Mouse (Mus musculus) midbrain, embryonic 12.5 days (tissue): ENCODE measurements around the gene Stk16. TPM values are rescaled to one million over a fixed set of nuclear protein-coding genes. Genes with fewer than 3 reads are reported as not detected.

Source experiments
- ATAC-seq: fragments of 200-750 bp; cut with Nextera tagmentation; 2 replicates; pipeline ENCODE4 v1.8.0; 2017; ENCODE audit warnings: low read depth, moderate TSS enrichment, moderate library complexity; ENCODE audit not compliant: low FRiP score
- H3K27ac ChIP-seq: fragments of 300-500 bp; sonication (generic); replicated peaks from 2 replicates; pipeline ENCODE4 v1.5.1; 2016; ENCODE audit warnings: mild to moderate bottlenecking
- H3K27me3 ChIP-seq: fragments of 300-500 bp; sonication (generic); 2 replicates; pipeline ENCODE4 v1.6.1; 2016; ENCODE audit warnings: mild to moderate bottlenecking
- H3K36me3 ChIP-seq: fragments of 300-500 bp; sonication (generic); 2 replicates; pipeline ENCODE4 v1.6.1; 2016
- H3K4me1 ChIP-seq: fragments of 300-500 bp; sonication (generic); 2 replicates; pipeline ENCODE4 v1.6.1; 2016
- H3K4me2 ChIP-seq: fragments of 300-500 bp; sonication (generic); replicated peaks from 2 replicates; pipeline ENCODE4 v1.6.1; 2016; ENCODE audit warnings: mild to moderate bottlenecking, moderate library complexity
- H3K4me3 ChIP-seq: fragments of 300-500 bp; sonication (generic); 2 replicates; pipeline ENCODE4 v1.5.1; 2016; ENCODE audit warnings: mild to moderate bottlenecking
- H3K9ac ChIP-seq: fragments of 300-500 bp; sonication (generic); replicated peaks from 2 replicates; pipeline ENCODE4 v1.6.1; 2016; ENCODE audit warnings: mild to moderate bottlenecking, moderate library complexity
- H3K9me3 ChIP-seq: fragments of 300-500 bp; sonication (generic); 2 replicates; pipeline ENCODE4 v1.6.1; 2016; ENCODE audit warnings: mild to moderate bottlenecking
- WGBS: fragments of 180-500 bp; shearing (Covaris S2); methylation state at CpG from one replicate; pipeline ENCODE4 v1.1.7; 2016; 5-methylcytosine and 5-hydroxymethylcytosine counted together
- polyA plus RNA-seq: library from polyadenylated mRNA; unstranded; fragments of >200 nt; fragmentation: Nextera tagmentation; extraction: Ambion mirVana; gene quantifications from 2 replicates; pipeline ENCODE4 v1.2.1, GENCODE M21; 2016

Stk16 gene
- 124 and 135 TPM in 2 replicates for polyA plus RNA-seq

GRCm38 (mm10) chr1:75210136-75211087, at the start of gene Stk16, which contains the start of gene Glb1l:
Stk16 (plus strand) TSS chr1:75210838.
Glb1l (minus strand) TSS chr1:75210813.
- H3K9ac ChIP-seq, result peak within 1 kb of the TSS; percentile 95
- peak within 1 kb of the TSS; percentile 98 for H3K4me2 ChIP-seq
- H3K4me1 ChIP-seq, result peaks cover 41% of the 10 kb centered on the region
- WGBS, result 6% methylated on average over 42 of the region's 42 CpGs
- H3K27me3 ChIP-seq, result peaks cover 12% of the 10 kb centered on the region
- peaks cover 37% of the 10 kb centered on the region for H3K36me3 ChIP-seq
- peak within 1 kb of the TSS; percentile 77 for H3K4me3 ChIP-seq
- H3K9me3 ChIP-seq, result no peaks in the 10 kb centered on the region
- 0 out of 2 replicates have a peak within 1 kb of the TSS, but pooled peaks have one; percentile 46 for H3K27ac ChIP-seq
- peak; percentile 96 for ATAC-seq

DNA sequence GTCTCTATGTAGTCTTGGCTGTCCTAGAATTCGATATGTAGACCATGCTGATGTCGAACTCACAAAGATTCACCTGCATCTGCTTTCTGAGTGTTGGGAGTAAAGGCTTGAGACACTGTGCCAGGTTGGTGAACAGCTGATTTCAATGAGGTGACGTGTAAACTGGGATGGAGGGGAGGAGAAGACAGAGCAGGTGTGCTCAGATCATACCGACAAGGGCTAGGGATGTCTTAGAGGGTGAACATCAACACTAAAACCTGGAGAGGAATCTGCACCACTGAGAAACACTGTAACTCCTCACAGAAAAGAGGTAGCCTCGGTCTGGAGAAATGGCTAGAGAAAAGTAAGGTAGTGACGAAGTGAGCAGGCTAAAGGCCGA, 42.6 kb upstream of the Stk16 start:
- H3K4me2 ChIP-seq, result peak overlapping the region; percentile 65
- H3K4me1 ChIP-seq, result peaks cover 10% of the 10 kb centered on the region
- ATAC-seq, result peak; percentile 42
- H3K9me3 ChIP-seq, result no peaks in the 10 kb centered on the region
- H3K27ac ChIP-seq, result 0 out of 2 replicates have a peak overlapping the region, but pooled peaks have one; percentile 79
- H3K36me3 ChIP-seq, result peaks cover 33% of the 10 kb centered on the region
- WGBS, result 11% methylated on average over 7 of the region's 7 CpGs
- H3K27me3 ChIP-seq, result no peaks in the 10 kb centered on the region
- H3K9ac ChIP-seq, result no peak overlapping the region; the same call in 1 of the 2 replicates
- H3K4me3 ChIP-seq, result peak overlapping the region; percentile 60

DNA sequence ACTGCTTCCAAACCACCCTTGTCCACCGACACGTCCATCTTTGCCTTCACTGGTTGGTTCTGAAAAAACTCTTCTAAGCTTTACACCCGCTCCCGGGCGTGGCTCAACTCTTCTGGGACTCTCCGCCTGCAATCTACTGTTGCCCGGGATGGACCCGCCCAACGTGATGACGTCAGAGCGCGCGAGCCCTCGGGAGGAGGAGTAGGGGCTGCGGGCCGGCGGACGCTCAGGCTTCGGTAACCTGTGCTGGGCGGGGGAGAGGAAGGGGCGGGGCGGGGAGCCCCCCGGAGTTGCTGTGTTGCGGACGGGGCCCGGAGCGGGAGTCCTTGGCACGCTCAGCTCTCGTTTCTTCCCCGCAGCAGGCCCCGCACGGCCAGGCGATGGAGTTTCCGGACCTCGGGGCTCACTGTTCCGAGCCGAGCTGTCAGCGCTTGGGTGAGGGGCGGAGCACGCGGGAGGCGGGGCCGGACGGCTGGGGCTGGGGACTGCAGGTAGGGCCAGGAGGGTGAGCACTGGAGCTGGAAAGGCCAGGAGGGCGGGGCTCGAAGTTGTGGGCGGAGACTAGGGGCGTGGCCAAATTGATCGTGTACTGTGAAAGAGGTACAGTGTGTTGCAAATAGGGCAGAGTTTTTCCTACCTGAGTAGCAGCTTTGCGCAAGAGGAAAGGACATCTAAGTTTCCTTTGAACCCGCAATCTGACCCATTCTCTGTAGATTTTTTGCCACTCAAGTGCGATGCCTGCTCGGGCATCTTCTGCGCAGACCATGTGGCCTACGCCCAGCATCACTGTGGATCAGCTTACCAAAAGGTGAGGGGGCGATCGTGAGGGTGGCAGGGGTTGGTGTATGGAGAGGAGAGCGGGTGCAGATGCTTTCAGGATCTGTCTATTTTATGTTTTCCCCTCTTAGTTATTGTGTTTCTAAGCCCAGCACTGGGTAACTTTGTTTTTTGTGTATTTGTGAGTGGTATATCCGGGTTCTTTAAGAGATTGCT, 41.9 kb upstream of the Stk16 start, which contains the start of gene Zfand2b:
Gene Zfand2b, plus strand, starts transcription at position 175 of the 993 bp plus-strand sequence.
- peak within 1 kb of the TSS; percentile 52 for H3K9ac ChIP-seq
- H3K36me3 ChIP-seq, result peaks cover 40% of the 10 kb centered on the region
- under 1% methylated on average over 59 of the region's 59 CpGs for WGBS
- peaks cover 10% of the 10 kb centered on the region for H3K4me1 ChIP-seq
- H3K4me3 ChIP-seq, result peak within 1 kb of the TSS; percentile 60
- peak within 1 kb of the TSS; percentile 79 for H3K27ac ChIP-seq
- H3K4me2 ChIP-seq, result peak within 1 kb of the TSS; percentile 65
- H3K9me3 ChIP-seq, result no peaks in the 10 kb centered on the region
- no peaks in the 10 kb centered on the region for H3K27me3 ChIP-seq
- ATAC-seq, result peak; percentile 96

DNA sequence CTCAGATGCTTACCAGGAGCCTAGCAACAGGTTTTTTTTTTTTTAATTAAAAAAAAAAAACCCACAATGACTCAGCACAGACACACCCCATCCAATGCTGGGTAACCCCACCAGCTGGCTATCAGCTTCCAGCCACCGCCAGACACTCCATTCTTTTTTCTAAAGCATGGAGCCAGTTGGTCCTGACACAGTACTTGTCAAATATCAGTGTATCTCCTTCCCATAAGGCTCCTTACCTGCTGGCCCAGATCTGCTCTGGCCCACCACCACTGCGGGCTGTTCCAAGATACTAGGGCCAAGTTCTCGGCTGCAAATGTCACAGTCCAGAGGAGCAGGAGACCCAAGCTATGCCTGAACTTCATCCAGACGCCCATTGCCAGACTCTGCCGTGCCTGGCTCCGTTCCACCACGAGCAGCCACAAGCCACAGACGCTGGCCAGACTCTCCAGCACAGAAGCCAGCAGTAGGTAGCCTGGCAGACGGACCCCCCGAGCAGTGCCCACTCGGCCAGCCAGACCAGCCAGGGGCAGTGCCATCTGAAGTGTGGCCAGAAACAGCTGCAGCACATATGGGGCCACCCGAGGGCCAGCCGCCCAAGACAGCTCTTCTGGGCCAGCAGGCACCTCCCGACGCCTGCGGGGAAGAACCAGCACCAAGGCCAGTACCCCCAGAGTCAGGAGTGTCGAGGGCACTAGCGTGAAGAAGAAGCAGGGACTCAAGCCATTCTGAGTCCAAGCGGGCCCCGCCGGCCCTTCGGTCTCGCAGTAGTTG, 31.1 kb upstream of the Stk16 start:
- Histone ChIP-seq H3K27ac (peak overlapping the region; percentile 63), H3K36me3 (peaks cover 54% of the 10 kb centered on the region)
- ATAC-seq, result peak; percentile 50; the same call in 1 of the 2 replicates

DNA sequence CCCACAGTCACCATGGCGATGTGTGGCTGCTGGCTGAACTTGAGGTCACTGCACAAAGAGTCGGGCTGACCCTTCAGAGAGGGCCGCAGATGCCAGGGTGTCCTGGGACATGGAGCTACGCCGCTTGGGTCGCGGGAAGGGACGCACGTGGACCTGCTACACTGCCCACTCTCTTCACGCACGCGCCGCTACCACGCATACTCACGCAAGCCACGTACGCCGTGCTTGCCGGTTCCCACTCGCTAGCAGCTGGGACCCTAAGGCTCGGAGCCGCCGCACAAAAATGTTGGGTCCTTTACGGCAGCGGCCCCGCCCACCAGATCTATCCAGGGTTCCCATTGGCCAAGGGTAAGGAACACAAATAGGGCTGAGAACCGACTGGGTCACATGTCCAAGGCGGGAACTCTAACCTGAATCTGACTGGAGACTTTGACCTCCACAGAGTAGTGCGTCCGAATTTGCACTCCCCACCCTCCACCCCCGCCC, 30.5 kb upstream of the Stk16 start, which contains the start of gene Abcb6:
Gene Abcb6, minus strand, starts transcription at position 288 of the 486 bp plus-strand sequence.
- peak; percentile 93 for ATAC-seq
- Histone ChIP-seq H3K27me3 (no peaks in the 10 kb centered on the region), H3K9ac (peak within 1 kb of the TSS; percentile 71), H3K4me1 (peaks cover 23% of the 10 kb centered on the region), H3K27ac (peak within 1 kb of the TSS; percentile 63), H3K36me3 (peaks cover 54% of the 10 kb centered on the region), H3K4me2 (peak within 1 kb of the TSS; percentile 99), H3K4me3 (peak within 1 kb of the TSS; percentile 61), H3K9me3 (no peaks in the 10 kb centered on the region)
- WGBS, result under 1% methylated on average over 31 of the region's 31 CpGs

More for the DNA sequence above, 31.1 kb upstream of the Stk16 start:
- H3K4me1 ChIP-seq, result peaks cover 23% of the 10 kb centered on the region
- no peaks in the 10 kb centered on the region for H3K9me3 ChIP-seq
- peak overlapping the region; percentile 71 for H3K9ac ChIP-seq
- peak overlapping the region; percentile 61 for H3K4me3 ChIP-seq
- H3K4me2 ChIP-seq, result peak overlapping the region; percentile 99
- WGBS, result 12% methylated on average over 23 of the region's 23 CpGs
- no peaks in the 10 kb centered on the region for H3K27me3 ChIP-seq

DNA sequence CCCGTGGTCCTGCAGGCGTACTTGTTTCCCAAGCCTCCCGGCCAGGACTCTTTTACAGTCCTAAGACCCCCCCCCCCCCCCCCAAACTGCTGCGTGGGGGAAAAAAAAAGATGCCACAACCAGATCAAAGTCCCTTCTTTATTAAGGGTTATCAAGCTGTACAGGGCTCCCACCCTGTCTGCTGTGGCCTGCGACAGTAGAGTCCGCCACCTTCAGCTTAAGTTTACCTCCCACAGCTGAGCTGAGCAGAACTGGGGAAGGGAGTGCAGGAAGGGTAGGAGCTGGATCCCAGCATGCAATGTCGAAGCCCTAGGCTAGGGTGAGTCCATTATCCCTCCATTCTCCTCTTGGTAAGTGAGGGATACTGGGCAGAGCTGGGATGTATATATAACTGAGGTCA, 29.9 kb upstream of the Stk16 start:
- H3K4me3 ChIP-seq, result peak overlapping the region; percentile 61
- 49% methylated on average over 6 of the region's 7 CpGs for WGBS
- peaks cover 54% of the 10 kb centered on the region for H3K36me3 ChIP-seq
- no peak overlapping the region for H3K9ac ChIP-seq
- ATAC-seq, result peak; percentile 21; the same call in 1 of the 2 replicates
- H3K9me3 ChIP-seq, result no peaks in the 10 kb centered on the region
- H3K4me1 ChIP-seq, result peaks cover 23% of the 10 kb centered on the region
- no peak overlapping the region for H3K27ac ChIP-seq
- no peaks in the 10 kb centered on the region for H3K27me3 ChIP-seq
- peak overlapping the region; percentile 99 for H3K4me2 ChIP-seq

DNA sequence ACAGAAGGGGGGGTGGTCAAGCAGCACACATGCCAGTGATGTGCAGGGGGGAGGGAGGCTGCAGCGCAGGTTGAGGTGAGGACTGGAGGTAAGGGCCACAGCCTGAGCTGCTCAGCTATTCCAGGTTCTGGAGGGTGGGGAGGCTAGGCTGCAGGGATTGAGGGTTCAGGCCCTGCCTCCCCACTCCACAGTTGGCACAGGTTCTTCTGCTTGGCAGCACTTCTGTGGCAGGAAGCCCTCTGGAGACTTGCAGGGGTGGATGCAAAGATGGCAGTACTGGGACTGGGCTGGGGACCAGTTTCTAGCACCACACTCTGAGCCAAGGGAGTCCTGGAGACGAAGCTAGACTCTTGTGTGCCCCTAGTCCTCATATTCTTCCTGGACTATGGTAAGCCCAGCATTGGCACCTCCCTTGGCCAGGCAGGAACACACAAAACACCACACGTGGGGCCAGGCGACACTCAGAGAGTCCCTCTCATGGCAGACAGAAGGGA, 29.2 kb upstream of the Stk16 start:
- no peak overlapping the region for H3K9ac ChIP-seq
- H3K9me3 ChIP-seq, result no peaks in the 10 kb centered on the region
- ATAC-seq, result no peak
- H3K36me3 ChIP-seq, result peaks cover 56% of the 10 kb centered on the region
- H3K27me3 ChIP-seq, result no peaks in the 10 kb centered on the region
- H3K4me1 ChIP-seq, result peaks cover 23% of the 10 kb centered on the region
- no peak overlapping the region for H3K4me2 ChIP-seq
- no peak overlapping the region for H3K4me3 ChIP-seq
- WGBS, result 84% methylated on average over 4 of the region's 4 CpGs
- no peak overlapping the region for H3K27ac ChIP-seq

DNA sequence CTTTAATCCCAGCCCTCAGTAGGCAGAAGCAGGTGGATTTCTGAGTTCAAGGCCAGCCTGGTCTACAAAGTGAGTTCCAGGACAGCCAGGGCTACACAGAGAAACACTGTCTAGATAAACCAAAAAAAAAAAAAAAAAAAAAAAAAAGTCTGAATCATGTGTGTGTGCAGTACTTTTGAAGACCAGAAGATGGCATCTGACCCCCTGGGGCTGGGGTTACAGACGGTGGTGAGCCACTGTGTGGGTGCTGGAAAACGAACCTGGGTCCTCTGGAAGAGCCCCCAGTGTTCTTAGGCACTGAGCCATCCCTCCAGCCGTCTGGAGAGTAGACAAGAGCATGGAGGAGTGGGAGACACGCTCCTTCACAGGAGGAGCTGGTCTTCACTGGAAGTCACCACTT, 28.5 kb upstream of the Stk16 start:
- no peak overlapping the region for H3K9ac ChIP-seq
- H3K4me3 ChIP-seq, result no peak overlapping the region
- ATAC-seq, result no peak
- no peak overlapping the region for H3K27ac ChIP-seq
- H3K4me1 ChIP-seq, result peaks cover 23% of the 10 kb centered on the region
- no peak overlapping the region for H3K4me2 ChIP-seq
- WGBS, result 75% methylated on average over 4 of the region's 4 CpGs
- peaks cover 57% of the 10 kb centered on the region for H3K36me3 ChIP-seq
- no peaks in the 10 kb centered on the region for H3K27me3 ChIP-seq
- no peaks in the 10 kb centered on the region for H3K9me3 ChIP-seq

GRCm38 (mm10) chr1:75185495-75185894, 25.1 kb upstream of the Stk16 start:
- ATAC-seq, result no peak
- Histone ChIP-seq H3K9me3 (no peaks in the 10 kb centered on the region), H3K9ac (no peak overlapping the region), H3K4me2 (no peak overlapping the region), H3K4me1 (0 out of 2 replicates have a peak, but pooled peaks cover 11% of the 10 kb centered on the region), H3K4me3 (no peak overlapping the region), H3K36me3 (peaks cover 65% of the 10 kb centered on the region), H3K27me3 (no peaks in the 10 kb centered on the region), H3K27ac (no peak overlapping the region)
- WGBS, result 94% methylated on average over 11 of the region's 11 CpGs

- H3K4me3 ChIP-seq, result no peak overlapping the region
- no peak overlapping the region for H3K27ac ChIP-seq
- no peak overlapping the region for H3K4me2 ChIP-seq
- H3K9ac ChIP-seq, result no peak overlapping the region
- H3K27me3 ChIP-seq, result no peaks in the 10 kb centered on the region
- peaks cover 17% of the 10 kb centered on the region for H3K4me1 ChIP-seq
- no peak for ATAC-seq
- no peaks in the 10 kb centered on the region for H3K9me3 ChIP-seq
- H3K36me3 ChIP-seq, result peaks cover 57% of the 10 kb centered on the region
Measured at GRCm38 (mm10) chr1:75187126-75187525, 23.5 kb upstream of the Stk16 start.
